ENCODE assay signal across 22 mouse cellular contexts in the genomic region with DNA sequence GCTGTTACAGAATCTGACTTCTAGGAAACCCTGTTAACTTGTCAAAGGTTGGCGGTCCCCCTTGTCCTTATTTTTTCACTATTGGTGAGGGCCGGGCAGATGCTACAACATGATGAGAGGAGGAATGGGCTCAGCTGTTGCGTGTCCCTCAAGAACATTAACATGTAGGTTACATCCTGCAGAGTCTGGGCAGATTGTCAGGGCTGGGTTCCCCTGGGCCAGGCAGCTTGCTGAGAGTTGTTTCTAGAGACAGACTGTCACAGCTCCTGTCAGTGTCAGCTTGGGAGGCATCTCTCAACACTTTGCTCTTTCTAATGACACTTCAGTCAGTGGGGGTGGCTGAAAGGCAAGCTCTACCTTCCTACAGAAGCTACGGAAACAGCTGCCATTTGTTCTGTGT. TPM values are rescaled to one million over a fixed set of nuclear protein-coding genes. Genes with fewer than 3 reads are reported as not detected.
DNase-seq lines count a peak whose midpoint lies in the region; ATAC-seq lines count a peak whose summit lies in the region.
"Had no signal": no experiment of that assay in that cellular context is flagged by ENCODE, and none has a peak within 500 bp of the region (broad histone marks: within the 10 kb centered on the region; RNA-seq: fewer than 3 reads in every experiment).

No protein-coding gene starts in this region.

- H3K27me3 ChIP-seq in midbrain, embryonic 11.5 days (ENCODE audit: control insufficient read depth, insufficient read depth, low read length): no peaks in the 10 kb centered on the region
- no peaks in the 10 kb centered on the region for H3K27me3 ChIP-seq in midbrain, embryonic 15.5 days (replicated peaks)
- no peaks in the 10 kb centered on the region for H3K27me3 ChIP-seq in kidney, embryonic 15.5 days
- H3K27me3 ChIP-seq: embryonic facial prominence, embryonic 15.5 days; forebrain, embryonic 15.5 days; heart, embryonic 13.5 days; hindbrain, embryonic 12.5 days had no signal

- no peak overlapping the region for H3K4me3 ChIP-seq in midbrain, embryonic 11.5 days (ENCODE audit: low read depth, low read length)
- H3K4me3 ChIP-seq in midbrain, embryonic 15.5 days: no peak overlapping the region
- H3K4me3 ChIP-seq in kidney, embryonic 15.5 days (replicated peaks): no peak overlapping the region
- H3K4me3 ChIP-seq: embryonic facial prominence, embryonic 15.5 days; forebrain, embryonic 15.5 days; heart, embryonic 13.5 days; hindbrain, embryonic 12.5 days had no signal

- H3K4me2 ChIP-seq in midbrain, embryonic 11.5 days: no peak overlapping the region
- H3K4me2 ChIP-seq in midbrain, embryonic 15.5 days: no peak overlapping the region
- no peak overlapping the region for H3K4me2 ChIP-seq in kidney, embryonic 15.5 days
- H3K4me2 ChIP-seq: embryonic facial prominence, embryonic 15.5 days; forebrain, embryonic 15.5 days; heart, embryonic 13.5 days; hindbrain, embryonic 12.5 days had no signal

- ATAC-seq in cerebellum, adult (ENCODE audit: insufficient number of reproducible peaks, low FRiP score, low TSS enrichment): no peak
- ATAC-seq in midbrain, embryonic 11.5 days (ENCODE audit: low FRiP score): no peak
- no peak for ATAC-seq in midbrain, embryonic 15.5 days (replicated peaks)
- no peak for ATAC-seq in kidney, embryonic 15.5 days (replicated peaks; ENCODE audit: low FRiP score)
- ATAC-seq: CD4-positive, CD25-positive, alpha-beta regulatory T cell, adult 4 months; forebrain, embryonic 15.5 days; hindbrain, embryonic 16.5 days had no signal

- 91% methylated on average over 4 of the region's 4 CpGs for WGBS in midbrain, embryonic 11.5 days
- WGBS in midbrain, embryonic 15.5 days: 93% methylated on average over 4 of the region's 4 CpGs
- 86% methylated on average over 4 of the region's 4 CpGs for WGBS in kidney, embryonic 15.5 days

- no peak overlapping the region for H3K9ac ChIP-seq in midbrain, embryonic 11.5 days (ENCODE audit: low read length)
- no peak overlapping the region for H3K9ac ChIP-seq in midbrain, embryonic 15.5 days
- H3K9ac ChIP-seq in kidney, embryonic 15.5 days: no peak overlapping the region
- H3K9ac ChIP-seq: embryonic facial prominence, embryonic 15.5 days; forebrain, embryonic 15.5 days; heart, embryonic 13.5 days; hindbrain, embryonic 12.5 days had no signal

- H3K36me3 ChIP-seq in midbrain, embryonic 11.5 days (ENCODE audit: control insufficient read depth, insufficient read depth, low read length): no peaks in the 10 kb centered on the region
- no peaks in the 10 kb centered on the region for H3K36me3 ChIP-seq in midbrain, embryonic 15.5 days (replicated peaks)
- H3K36me3 ChIP-seq in kidney, embryonic 15.5 days: no peaks in the 10 kb centered on the region
- H3K36me3 ChIP-seq: embryonic facial prominence, embryonic 15.5 days; forebrain, embryonic 15.5 days; G1E; heart, embryonic 13.5 days; hindbrain, embryonic 12.5 days had no signal

- no peak overlapping the region for H3K27ac ChIP-seq in midbrain, embryonic 11.5 days (ENCODE audit: low read depth, low read length)
- H3K27ac ChIP-seq in midbrain, embryonic 15.5 days: no peak overlapping the region
- no peak overlapping the region for H3K27ac ChIP-seq in kidney, embryonic 15.5 days
- H3K27ac ChIP-seq: embryonic facial prominence, embryonic 15.5 days; forebrain, embryonic 15.5 days; heart, embryonic 13.5 days; hindbrain, embryonic 12.5 days had no signal

- DNase-seq in cerebellum, adult 11 months: peak; percentile 2
- peak; percentile 19 for DNase-seq in layer of hippocampus, adult 9-11 months
- DNase-seq in layer of hippocampus, adult 9-10 months (ENCODE audit: low spot score): no peak
- DNase-seq in midbrain, embryonic 11.5 days (ENCODE audit: low spot score, missing footprints): peak; percentile 33
- no peak for DNase-seq in adrenal gland, adult (ENCODE audit: inconsistent age in 2 of 2, low spot score in 1 of 2)
- DNase-seq: adrenal gland, postnatal 10 days; B cell, adult 2 months; embryo, embryonic 11 days; gastrocnemius, postnatal 36 days; heart, adult 11 months; heart, postnatal 36 days had no signal

- H3K4me1 ChIP-seq in midbrain, embryonic 11.5 days (ENCODE audit: control insufficient read depth, insufficient read depth, low read length): peaks cover 3% of the 10 kb centered on the region; the same call in 1 of the 2 replicates
- H3K4me1 ChIP-seq in midbrain, embryonic 15.5 days: peaks cover 5% of the 10 kb centered on the region
- peaks cover 21% of the 10 kb centered on the region for H3K4me1 ChIP-seq in kidney, embryonic 15.5 days
- H3K4me1 ChIP-seq: embryonic facial prominence, embryonic 15.5 days; heart, embryonic 13.5 days had no signal

- no peaks in the 10 kb centered on the region for H3K9me3 ChIP-seq in midbrain, embryonic 11.5 days (ENCODE audit: control insufficient read depth, low read length)
- no peaks in the 10 kb centered on the region for H3K9me3 ChIP-seq in midbrain, embryonic 15.5 days
- H3K9me3 ChIP-seq in kidney, embryonic 15.5 days (replicated peaks): no peaks in the 10 kb centered on the region
- H3K9me3 ChIP-seq: embryonic facial prominence, embryonic 15.5 days; forebrain, embryonic 15.5 days; heart, embryonic 13.5 days; hindbrain, embryonic 12.5 days had no signal

RNA-seq across cellular contexts. Expression of gene Vwa5b1, which starts 16.2 kb away (rescaled TPM):
- polyA plus RNA-seq in midbrain, embryonic 11.5 days (2014; fragmentation: Nextera tagmentation; extraction: Ambion mirVana): 0.15 and 0.28 TPM in 2 replicates
- polyA plus RNA-seq in midbrain, embryonic 15.5 days (2015; fragmentation: Nextera tagmentation; extraction: Ambion mirVana): 1.9 and 2.4 TPM in 2 replicates
- polyA plus RNA-seq in kidney, embryonic 15.5 days (2015; fragmentation: Nextera tagmentation; extraction: Ambion mirVana): 0.08 and 0.12 TPM in 2 replicates
- polyA plus RNA-seq: CD4-positive, CD25-positive, alpha-beta regulatory T cell, adult 4 months; G1E; heart, embryonic 13.5 days; heart, postnatal 0 days had no signal

Comparison
In these comparisons a context has a peak if more than half of its experiments do, and no peak if none do; other contexts are left out.
1. DNase-seq: peak in cerebellum, adult 11 months (single experiment), layer of hippocampus, adult 9-11 months (single experiment) and midbrain, embryonic 11.5 days (single experiment); none in layer of hippocampus, adult 9-10 months (single experiment) and adrenal gland, adult (0 of 2).